Mouse (Mus musculus) spleen, adult 2 months (tissue): ENCODE measurements around the gene Kmt5a.

Source experiments
- CTCF ChIP-seq: fragments of 200-500 bp; IDR thresholded peaks from 2 replicates; pipeline ENCODE4 v1.5.1; 2011; ENCODE audit warnings: mild to moderate bottlenecking, inconsistent platforms; ENCODE audit not compliant: insufficient read depth, insufficient read length, insufficient replicate concordance; ENCODE audit errors: extremely low read depth
- POLR2A ChIP-seq: fragments of 200-500 bp; IDR thresholded peaks from 2 replicates; pipeline ENCODE4 v1.6.1; 2011; ENCODE audit warnings: low read depth, low read length, inconsistent platforms

DNA sequence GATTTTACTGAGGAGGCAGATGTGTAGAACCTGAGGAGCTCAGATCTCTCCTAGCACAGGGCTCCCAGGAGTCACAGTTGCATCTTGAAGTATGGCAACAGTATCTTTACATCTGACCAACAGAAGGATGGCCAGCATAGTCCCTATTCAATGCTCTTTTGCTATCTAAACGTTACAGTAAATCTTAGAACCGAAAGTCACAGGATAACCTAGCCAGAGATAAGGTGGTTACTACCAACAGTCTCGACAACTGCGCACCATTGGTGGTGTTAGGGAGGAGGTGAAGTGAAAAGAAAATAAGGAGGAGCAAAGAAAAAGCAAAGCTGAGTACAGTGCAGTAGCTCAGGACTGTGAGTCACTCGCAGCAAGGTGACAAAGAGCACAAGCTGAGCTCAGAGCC is 27.6 kb upstream of the Kmt5a start:
- TF ChIP-seq CTCF (no peak), POLR2A (no peak)
